Mouse (Mus musculus): ENCODE data around the gene Mesp1.

Gene Mesp1

GRCm38 (mm10) chr7:79742277-79742658 lies 51.3 kb downstream of the Mesp1 start:
- no peak for DNase-seq (ENCODE audit: low spot score in 2 of 2)

Data from frontal cortex, postnatal 10 days (tissue).